Mouse (Mus musculus) left cerebral cortex, postnatal 36 days (tissue): ENCODE measurements around the gene Hist1h4k. TPM values are rescaled to one million over a fixed set of nuclear protein-coding genes. Genes with fewer than 3 reads are reported as not detected.

Experiments used
- DNase-seq, 2 experiments: peaks; one replicate each; pipeline ENCODE4 v3.0.0; 2021 to 2022; ENCODE audit warnings: low spot score in 2 of 2, mixed read lengths in 1 of 2
- intact Hi-C: fragments of 180-260 bp; cut with DNase I; formaldehyde crosslinking; loops from one replicate; pipeline ENCODE4 v1.15.1; 2025
- microRNA-seq: library from miRNA; unstranded; fragments of <30 nt; microRNA quantifications from one replicate; pipeline ENCODE4 v1.2.0, GENCODE M21; 2022
- total RNA-seq, 2 experiments: library from RNA; stranded (reverse); gene quantifications; 2 replicates each; pipeline ENCODE4 v1.2.3; 2021

Hist1h4k gene
- total RNA-seq, 2 experiments from 2014 or later = 409 to 465 TPM

GRCm38 (mm10) chr13:21706669-21707068 is 43.6 kb downstream of the Hist1h4k start:
- intact Hi-C loops = no loop called here
- DNase-seq = no peak

Small RNA genes lying within 50 kb of the gene (microRNA-seq; reads per million reads assigned to microRNA genes)
- not detected for gene Gm44346
- gene Gm44357 = not detected
- gene Gm44367 = not detected
- gene Gm44454 = not detected

Other genes starting within 250 kb of the Hist1h4k start
- gene Gm11273, start 249.1 kb downstream of the Hist1h4k start, total RNA-seq = 10 to 100 TPM; 56.4 to 67.0 TPM
- gene Zkscan8, start 219.4 kb downstream of the Hist1h4k start, total RNA-seq = 10 to 100 TPM; 15.9 to 18.1 TPM
- gene Olfr1366, start 207.7 kb downstream of the Hist1h4k start, total RNA-seq = not detected
- not detected for gene Olfr1535, start 190.6 kb downstream of the Hist1h4k start, total RNA-seq
- not detected for gene Olfr1364, start 168.7 kb downstream of the Hist1h4k start, total RNA-seq
- gene Olfr1362, start 136.5 kb downstream of the Hist1h4k start, total RNA-seq = not detected
- not detected for gene Olfr11, start 108.0 kb downstream of the Hist1h4k start, total RNA-seq
- gene Olfr1361, start 87.1 kb downstream of the Hist1h4k start, total RNA-seq = not detected
- gene Olfr1360, start 73.1 kb downstream of the Hist1h4k start, total RNA-seq = not detected
- gene Olfr1359, start 52.4 kb downstream of the Hist1h4k start, total RNA-seq = not detected
- 10 to 100 TPM; 25.8 to 35.2 TPM for gene Hist1h2bl, start 34.4 kb downstream of the Hist1h4k start, total RNA-seq
- 10 to 100 TPM; 26.5 to 66.3 TPM for gene Hist1h2ai, start 34.1 kb downstream of the Hist1h4k start, total RNA-seq
- gene Hist1h3h, start 32.8 kb downstream of the Hist1h4k start, total RNA-seq = 10 to 100 TPM; 73.2 to 76.4 TPM
- gene Hist1h2bm, start 28.5 kb downstream of the Hist1h4k start, total RNA-seq = 1 to 10 TPM; 4.0 to 5.5 TPM
- 10 to 100 TPM; 16.7 to 20.3 TPM for gene Hist1h4j, start 15.4 kb downstream of the Hist1h4k start, total RNA-seq
- 10 to 100 TPM; 14.8 to 15.0 TPM for gene Hist1h2ak, start 3.3 kb upstream of the Hist1h4k start, total RNA-seq
- gene Hist1h2bn, start 3.6 kb upstream of the Hist1h4k start, total RNA-seq = 10 to 100 TPM in 1 of 2 experiments, 1 to 10 TPM in 1; 8.2 to 10.1 TPM
- gene Hist1h1b, start 30.1 kb upstream of the Hist1h4k start, total RNA-seq = 10 to 100 TPM in 1 of 2 experiments, 1 to 10 TPM in 1; 8.2 to 10.1 TPM
- gene Hist1h3i, start 32.9 kb upstream of the Hist1h4k start, total RNA-seq = 10 to 100 TPM; 55.4 to 73.3 TPM
- not detected for gene Hist1h2an, start 36.7 kb upstream of the Hist1h4k start, total RNA-seq
- 1 to 10 TPM; 8.0 to 8.4 TPM for gene Hist1h2bp, start 37.0 kb upstream of the Hist1h4k start, total RNA-seq
- 10 to 100 TPM; 36.0 to 39.3 TPM for gene Hist1h2bq, start 59.7 kb upstream of the Hist1h4k start, total RNA-seq
- 10 to 100 TPM; 12.4 to 22.5 TPM for gene Hist1h2ao, start 60.0 kb upstream of the Hist1h4k start, total RNA-seq
- 100 to 1,000 TPM; 258 to 294 TPM for gene Hist1h4m, start 61.2 kb upstream of the Hist1h4k start, total RNA-seq
- gene Hist1h4n, start 81.7 kb upstream of the Hist1h4k start, total RNA-seq = 10 to 100 TPM; 21.3 to 23.4 TPM
- 10 to 100 TPM; 20.2 to 20.7 TPM for gene Hist1h2ap, start 83.0 kb upstream of the Hist1h4k start, total RNA-seq
- gene Hist1h2br, start 83.2 kb upstream of the Hist1h4k start, total RNA-seq = 10 to 100 TPM; 35.5 to 38.8 TPM
- gene Zfp184, start 194.6 kb upstream of the Hist1h4k start, total RNA-seq = 1 to 10 TPM; 3.7 to 4.2 TPM
- gene Pom121l2, start 230.7 kb upstream of the Hist1h4k start, total RNA-seq = not detected